Mouse (Mus musculus) Muller cell, postnatal 12 days (primary cell): ENCODE data around the gene Cacna1a.

Source experiments
- DNase-seq: peaks from one replicate; pipeline ENCODE4 v3.0.0-alpha.2; 2015; ENCODE audit errors: inconsistent ontology term

Cacna1a gene

GRCm38 (mm10) chr8:84413886-84414851 is 25.9 kb downstream of the Cacna1a start:
- peak; percentile 75 for DNase-seq

- no peak for DNase-seq
Observed at GRCm38 (mm10) chr8:84414918-84415317, 26.7 kb downstream of the Cacna1a start.

GRCm38 (mm10) chr8:84415378-84415898 is 27.2 kb downstream of the Cacna1a start:
- DNase-seq, result peak; percentile 58

GRCm38 (mm10) chr8:84416041-84416440 is 27.8 kb downstream of the Cacna1a start:
- no peak for DNase-seq

GRCm38 (mm10) chr8:84416915-84417314 is 28.7 kb downstream of the Cacna1a start:
- no peak for DNase-seq

GRCm38 (mm10) chr8:84417840-84418239 is 29.6 kb downstream of the Cacna1a start:
- DNase-seq, result no peak

- no peak for DNase-seq
Observed at GRCm38 (mm10) chr8:84424426-84424825, 36.2 kb downstream of the Cacna1a start.

- no peak for DNase-seq
Observed at GRCm38 (mm10) chr8:84426087-84426486, 37.8 kb downstream of the Cacna1a start.

GRCm38 (mm10) chr8:84426582-84426981 is 38.3 kb downstream of the Cacna1a start:
- no peak for DNase-seq

- DNase-seq, result no peak
Observed at GRCm38 (mm10) chr8:84428034-84428433, 39.8 kb downstream of the Cacna1a start.

GRCm38 (mm10) chr8:84429014-84429413 is 40.8 kb downstream of the Cacna1a start:
- no peak for DNase-seq

GRCm38 (mm10) chr8:84429492-84429891 is 41.3 kb downstream of the Cacna1a start:
- no peak for DNase-seq

- no peak for DNase-seq
Observed at GRCm38 (mm10) chr8:84435370-84435769, 47.1 kb downstream of the Cacna1a start.

- DNase-seq, result no peak
Observed at GRCm38 (mm10) chr8:84439813-84440212, 51.6 kb downstream of the Cacna1a start.

GRCm38 (mm10) chr8:84442043-84442442 is 53.8 kb downstream of the Cacna1a start:
- DNase-seq, result no peak

GRCm38 (mm10) chr8:84446571-84446991 is 58.3 kb downstream of the Cacna1a start:
- no peak for DNase-seq

GRCm38 (mm10) chr8:84454532-84454931 is 66.3 kb downstream of the Cacna1a start:
- peak; percentile 52 for DNase-seq

- peak; percentile 34 for DNase-seq
Observed at GRCm38 (mm10) chr8:84458853-84459252, 70.6 kb downstream of the Cacna1a start.

- DNase-seq, result peak; percentile 67
Observed at GRCm38 (mm10) chr8:84459276-84459675, 71.0 kb downstream of the Cacna1a start.

- DNase-seq, result peak; percentile 90
Observed at GRCm38 (mm10) chr8:84460698-84461097, 72.5 kb downstream of the Cacna1a start.

- peak; percentile 84 for DNase-seq
Observed at GRCm38 (mm10) chr8:84466932-84467331, 78.7 kb downstream of the Cacna1a start.

- no peak for DNase-seq
Observed at GRCm38 (mm10) chr8:84469076-84469475, 80.8 kb downstream of the Cacna1a start.
